Mouse (Mus musculus) heart, postnatal 36 days (tissue): ENCODE measurements at regions not wholly inside any gene's neighbourhood (a gene's known extent, or its start where the extent isn't known, plus 50 kb on each side); places are given as distances from the start of the nearest gene placed in this dataset.
"Not testable (repeated sequence)": the region's sequence is repeated elsewhere in the genome, so short reads cannot be mapped to it uniquely, and the experiment has no call there.

Experiments
- DNase-seq, 2 experiments: peaks; one replicate each; pipeline ENCODE4 v3.0.0; 2021 to 2022
- intact Hi-C: fragments of 180-260 bp; cut with DNase I; formaldehyde crosslinking; loops from one replicate; pipeline ENCODE4 v1.15.1; 2025

GRCm38 (mm10) chr10:46629876-46630275, 1052.2 kb downstream of the Hace1 start:
- intact Hi-C loops, result no loop called here

GRCm38 (mm10) chr10:46663041-46663440, 1085.4 kb downstream of the Hace1 start:
- intact Hi-C loops, result no loop called here
- DNase-seq, result no peak

More at GRCm38 (mm10) chr10:46629876-46630275, 1052.2 kb downstream of the Hace1 start:
- no peak for DNase-seq

- intact Hi-C loops, DNase-seq: not testable (repeated sequence)
These were observed 1112.3 kb downstream of the Hace1 start for GRCm38 (mm10) chr10:46689823-46690372.

GRCm38 (mm10) chr10:46692661-46693060, 1115.0 kb downstream of the Hace1 start:
- intact Hi-C loops, result no loop called here
- DNase-seq, result no peak

- peak; percentile 13 to 16 for DNase-seq
These were observed 1120.0 kb downstream of the Hace1 start for GRCm38 (mm10) chr10:46697363-46698246.

GRCm38 (mm10) chr10:46701221-46701620, 1123.6 kb downstream of the Hace1 start:
- intact Hi-C loops, result no loop called here
- no peak for DNase-seq

More at GRCm38 (mm10) chr10:46697363-46698246, 1120.0 kb downstream of the Hace1 start:
- intact Hi-C loops, result no loop called here

- DNase-seq, intact Hi-C loops: not testable (repeated sequence)
These were observed 1130.4 kb downstream of the Hace1 start for GRCm38 (mm10) chr10:46708022-46708421.

- intact Hi-C loops, result no loop called here
These were observed 1135.1 kb downstream of the Hace1 start for GRCm38 (mm10) chr10:46712690-46713089.

GRCm38 (mm10) chr10:46718349-46719087, 1140.9 kb downstream of the Hace1 start:
- intact Hi-C loops, result no loop called here

More at GRCm38 (mm10) chr10:46712690-46713089, 1135.1 kb downstream of the Hace1 start:
- DNase-seq, result no peak

GRCm38 (mm10) chr10:46719088-46719469, 1141.5 kb downstream of the Hace1 start:
- intact Hi-C loops, result no loop called here
- no peak for DNase-seq

More at GRCm38 (mm10) chr10:46718349-46719087, 1140.9 kb downstream of the Hace1 start:
- DNase-seq, result no peak

- no peak for DNase-seq
- intact Hi-C loops, result no loop called here
These were observed 1146.0 kb downstream of the Hace1 start for GRCm38 (mm10) chr10:46723666-46724065.

- DNase-seq, result no peak
- intact Hi-C loops, result no loop called here
These were observed 1153.0 kb downstream of the Hace1 start for GRCm38 (mm10) chr10:46730601-46731000.

- DNase-seq, result no peak
- intact Hi-C loops, result no loop called here
These were observed 1156.2 kb downstream of the Hace1 start for GRCm38 (mm10) chr10:46733760-46734265.

GRCm38 (mm10) chr10:46741098-46741497, 1163.5 kb downstream of the Hace1 start:
- no peak for DNase-seq

GRCm38 (mm10) chr10:46742131-46742530, 1164.5 kb downstream of the Hace1 start:
- DNase-seq, result no peak
- intact Hi-C loops, result no loop called here

More at GRCm38 (mm10) chr10:46741098-46741497, 1163.5 kb downstream of the Hace1 start:
- intact Hi-C loops, result no loop called here

- no peak for DNase-seq
- intact Hi-C loops, result no loop called here
These were observed 1183.3 kb downstream of the Hace1 start for GRCm38 (mm10) chr10:46760923-46761322.

GRCm38 (mm10) chr10:46778729-46779128, 1201.1 kb downstream of the Hace1 start:
- intact Hi-C loops, result no loop called here
- no peak for DNase-seq

GRCm38 (mm10) chr10:46785723-46786122, 1208.1 kb downstream of the Hace1 start:
- intact Hi-C loops, result not testable (repeated sequence)

GRCm38 (mm10) chr10:46814271-46814670, 1236.6 kb downstream of the Hace1 start:
- intact Hi-C loops, result no loop called here

More at GRCm38 (mm10) chr10:46785723-46786122, 1208.1 kb downstream of the Hace1 start:
- peak; percentile 41 to 42 for DNase-seq

GRCm38 (mm10) chr10:46819133-46819532, 1241.5 kb downstream of the Hace1 start:
- intact Hi-C loops, result no loop called here
- no peak for DNase-seq

More at GRCm38 (mm10) chr10:46814271-46814670, 1236.6 kb downstream of the Hace1 start:
- no peak for DNase-seq

GRCm38 (mm10) chr10:46819965-46820364, 1242.3 kb downstream of the Hace1 start:
- intact Hi-C loops, result no loop called here
- DNase-seq, result no peak
